Mouse (Mus musculus) heart, embryonic 11.5 days (tissue): ENCODE measurements around the gene 4921539E11Rik. TPM values are rescaled to one million over a fixed set of nuclear protein-coding genes. Genes with fewer than 3 reads are reported as not detected.

Experiments
- ATAC-seq: fragments of 200-750 bp; cut with Nextera tagmentation; replicated peaks from 2 replicates; pipeline ENCODE4 v1.8.0; 2017; ENCODE audit warnings: moderate library complexity; ENCODE audit not compliant: insufficient number of reproducible peaks, low FRiP score, low TSS enrichment
- H3K27ac ChIP-seq: fragments of 300-500 bp; sonication (generic); 2 replicates; pipeline ENCODE4 v1.5.1; 2014; ENCODE audit warnings: mild to moderate bottlenecking, low read depth, low read length
- H3K27me3 ChIP-seq: fragments of 300-500 bp; sonication (generic); 2 replicates; pipeline ENCODE4 v1.6.1; 2014; ENCODE audit warnings: mild to moderate bottlenecking, low read length, mixed read lengths; ENCODE audit not compliant: control insufficient read depth, insufficient read depth
- H3K36me3 ChIP-seq: fragments of 300-500 bp; sonication (generic); 2 replicates; pipeline ENCODE4 v1.6.1; 2014; ENCODE audit warnings: mild to moderate bottlenecking, low read length, moderate library complexity, mixed read lengths; ENCODE audit not compliant: control insufficient read depth, insufficient read depth
- H3K4me1 ChIP-seq: fragments of 300-500 bp; sonication (generic); 2 replicates; pipeline ENCODE4 v1.6.1; 2014; ENCODE audit warnings: low read length; ENCODE audit not compliant: control insufficient read depth, insufficient read depth
- H3K4me2 ChIP-seq: fragments of 300-500 bp; sonication (generic); 2 replicates; pipeline ENCODE4 v1.6.1; 2014; ENCODE audit warnings: mild to moderate bottlenecking, moderate library complexity
- H3K4me3 ChIP-seq: fragments of 300-500 bp; sonication (generic); 2 replicates; pipeline ENCODE4 v1.5.1; 2014; ENCODE audit warnings: low read depth, low read length
- H3K9ac ChIP-seq: fragments of 300-500 bp; sonication (generic); 2 replicates; pipeline ENCODE4 v1.6.1; 2014; ENCODE audit warnings: mild to moderate bottlenecking, low read depth, low read length, moderate library complexity
- H3K9me3 ChIP-seq: fragments of 300-500 bp; sonication (generic); replicated peaks from 2 replicates; pipeline ENCODE4 v1.6.1; 2016; ENCODE audit warnings: low read length; ENCODE audit not compliant: control insufficient read depth
- WGBS: fragments of 180-500 bp; shearing (Covaris S2); extraction: QIAGEN DNeasy Blood & Tissue Kit; methylation state at CpG from one replicate; pipeline ENCODE4 v1.1.7; 2014; ENCODE audit not compliant: insufficient replicate concordance; 5-methylcytosine and 5-hydroxymethylcytosine counted together
- polyA plus RNA-seq: library from polyadenylated mRNA; unstranded; fragments of >200 nt; fragmentation: Nextera tagmentation; extraction: Ambion mirVana; gene quantifications from 2 replicates; pipeline ENCODE4 v1.2.1, GENCODE M21; 2014

4921539E11Rik gene
- polyA plus RNA-seq, 1 experiment from 2014 or later = not detected

DNA sequence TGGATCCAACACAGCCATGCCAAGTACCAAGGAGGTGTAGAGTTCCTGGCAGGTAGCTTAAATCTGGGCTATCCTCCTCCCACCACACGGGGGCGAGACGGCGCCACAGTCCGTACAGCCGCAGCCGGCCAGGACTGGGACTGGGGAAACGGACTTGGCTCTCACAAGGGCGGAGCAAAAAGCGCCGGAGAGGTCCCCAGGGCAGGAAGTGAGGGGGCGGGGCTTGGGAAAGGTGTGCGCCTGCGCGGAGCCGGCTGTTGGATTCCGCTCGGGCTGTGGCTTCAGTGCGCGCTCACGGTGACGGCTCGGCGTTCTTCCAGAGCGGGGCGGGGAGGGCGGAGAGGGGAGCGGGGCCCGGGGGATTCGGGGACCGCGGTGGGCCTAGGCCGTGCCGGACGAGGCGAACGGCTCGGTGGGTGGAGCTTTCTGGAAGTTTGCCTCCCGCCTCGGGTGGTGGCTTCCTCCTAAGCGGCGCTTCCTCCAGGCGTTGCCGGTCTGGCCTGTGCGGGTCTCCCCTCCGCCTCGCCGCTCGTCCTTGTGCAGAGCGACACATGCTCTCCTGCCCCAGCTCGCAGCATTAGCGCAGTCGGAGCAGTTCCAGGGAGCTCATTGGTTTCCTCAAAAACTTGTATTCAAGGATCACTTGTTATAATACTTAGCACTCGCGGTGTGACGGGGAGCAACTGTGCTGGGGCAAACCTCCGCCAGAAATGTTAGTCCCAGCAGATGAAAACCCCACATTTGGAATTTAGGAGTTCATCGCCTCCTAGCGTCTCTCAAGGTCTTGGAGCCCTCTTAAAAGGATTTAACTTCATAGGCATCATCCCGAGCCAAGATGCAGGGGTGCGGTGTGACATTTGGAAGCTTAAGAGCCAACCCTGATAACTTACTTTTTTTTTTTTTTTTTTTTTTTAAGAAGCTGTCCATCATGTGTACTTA lies 23.2 kb upstream of the 4921539E11Rik start, which contains the start of gene Oma1:
TSS of gene Oma1 (plus strand) at position 226 of the 939 bp plus-strand sequence.
- Histone ChIP-seq H3K9me3 (no peaks in the 10 kb centered on the region), H3K4me2 (peak within 1 kb of the TSS; percentile 61), H3K4me3 (peak within 1 kb of the TSS; percentile 45), H3K4me1 (no peaks in the 10 kb centered on the region), H3K27me3 (no peaks in the 10 kb centered on the region), H3K36me3 (no peaks in the 10 kb centered on the region), H3K27ac (peak within 1 kb of the TSS; percentile 88), H3K9ac (peak within 1 kb of the TSS; percentile 69)
- peak; percentile 100 for ATAC-seq
- WGBS = under 1% methylated on average over 45 of the region's 61 CpGs

DNA sequence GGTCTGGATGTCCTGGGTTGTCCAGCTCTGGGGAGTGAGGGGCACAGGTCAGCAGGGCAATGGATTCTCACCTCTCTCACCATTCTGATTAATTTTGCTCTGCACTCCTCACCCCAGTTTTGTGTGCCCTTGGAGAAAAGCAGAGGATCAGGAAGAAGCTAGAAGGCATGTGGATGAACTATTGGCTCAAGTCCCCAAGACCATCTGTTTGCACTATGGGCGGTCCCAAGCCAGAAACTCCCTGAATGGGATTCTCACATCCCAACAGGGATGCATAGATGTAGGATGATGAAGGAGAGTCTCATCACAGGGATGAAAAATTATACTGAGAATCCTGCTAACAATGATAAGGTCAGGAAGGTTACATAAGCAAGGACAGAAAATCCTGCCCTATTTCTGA lies 13.2 kb upstream of the 4921539E11Rik start:
- no peaks in the 10 kb centered on the region for H3K9me3 ChIP-seq
- 77% methylated on average over 1 of the region's 1 CpGs for WGBS
- no peak for ATAC-seq
- no peak overlapping the region for H3K27ac ChIP-seq
- H3K4me3 ChIP-seq = no peak overlapping the region
- H3K36me3 ChIP-seq = no peaks in the 10 kb centered on the region
- H3K4me2 ChIP-seq = no peak overlapping the region
- no peaks in the 10 kb centered on the region for H3K4me1 ChIP-seq
- no peaks in the 10 kb centered on the region for H3K27me3 ChIP-seq
- no peak overlapping the region for H3K9ac ChIP-seq

DNA sequence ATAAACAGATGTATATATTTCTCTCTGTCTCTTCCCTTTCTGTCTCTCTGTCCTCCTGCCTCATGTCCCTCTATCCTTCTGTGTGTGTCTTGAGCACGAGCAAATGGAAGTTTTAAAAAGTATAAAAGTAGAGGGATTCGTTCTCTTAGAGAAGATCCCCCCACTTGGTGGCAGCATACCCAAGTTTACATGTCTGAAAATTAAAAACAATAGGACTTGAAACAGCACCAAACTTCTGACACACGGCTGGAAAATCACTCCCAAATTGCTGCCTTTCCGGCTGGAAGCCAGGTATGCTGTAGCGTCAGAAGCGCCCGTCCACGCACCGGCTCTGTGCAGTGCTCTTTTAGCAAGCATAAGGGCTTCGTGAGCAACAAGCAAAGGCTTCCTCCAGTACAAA lies 8.7 kb upstream of the 4921539E11Rik start:
- H3K4me3 ChIP-seq = no peak overlapping the region
- no peak for ATAC-seq
- WGBS = 77% methylated on average over 10 of the region's 10 CpGs
- no peaks in the 10 kb centered on the region for H3K36me3 ChIP-seq
- H3K4me1 ChIP-seq = no peaks in the 10 kb centered on the region
- H3K27me3 ChIP-seq = no peaks in the 10 kb centered on the region
- no peak overlapping the region for H3K9ac ChIP-seq
- H3K9me3 ChIP-seq = no peaks in the 10 kb centered on the region
- no peak overlapping the region for H3K27ac ChIP-seq
- H3K4me2 ChIP-seq = no peak overlapping the region

DNA sequence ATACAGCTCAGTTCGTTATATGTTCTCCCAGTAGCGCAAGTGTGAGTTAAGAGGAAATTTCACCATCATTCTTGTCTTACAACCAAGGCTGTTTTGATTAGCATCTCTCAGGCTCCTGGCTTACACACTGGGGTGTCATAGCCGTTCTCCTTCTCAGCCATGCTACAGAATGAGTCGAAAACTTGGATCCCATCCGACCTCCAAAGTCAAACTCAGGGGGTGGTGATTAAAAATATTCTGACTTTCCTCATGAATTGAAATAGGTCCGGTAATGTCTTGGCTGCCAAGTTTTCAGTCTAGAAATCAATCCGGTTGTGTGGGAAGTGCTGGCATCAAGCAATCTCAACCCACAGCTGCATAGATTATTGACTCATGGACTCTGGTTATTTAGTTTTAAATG lies 2.3 kb downstream of the 4921539E11Rik start:
- WGBS = 75% methylated on average over 7 of the region's 7 CpGs
- Histone ChIP-seq H3K27me3 (no peaks in the 10 kb centered on the region), H3K27ac (no peak overlapping the region), H3K9ac (no peak overlapping the region), H3K9me3 (no peaks in the 10 kb centered on the region), H3K4me3 (no peak overlapping the region), H3K4me2 (no peak overlapping the region), H3K36me3 (no peaks in the 10 kb centered on the region), H3K4me1 (no peaks in the 10 kb centered on the region)
- no peak for ATAC-seq

DNA sequence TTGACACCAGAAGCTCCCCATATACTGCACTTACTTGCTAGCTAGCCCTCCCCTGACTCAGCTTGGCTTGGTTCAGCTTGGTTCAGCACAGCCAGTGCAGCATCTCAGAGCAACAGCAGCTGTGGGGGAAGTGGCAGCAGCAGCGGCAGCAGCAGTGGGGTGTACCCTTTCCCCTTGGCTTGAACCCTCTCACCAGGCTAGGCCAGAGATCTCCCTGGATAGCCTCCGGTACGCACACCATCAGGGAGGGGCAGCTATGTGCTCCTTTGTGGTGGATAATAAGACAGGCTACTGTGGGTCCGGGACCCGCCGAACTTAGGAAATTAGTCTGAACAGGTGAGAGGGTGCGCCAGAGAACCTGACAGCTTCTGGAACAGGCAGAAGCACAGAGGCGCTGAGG lies 17.6 kb downstream of the 4921539E11Rik start:
- H3K9me3 ChIP-seq = no peaks in the 10 kb centered on the region
- H3K4me3 ChIP-seq = 0 out of 2 replicates have a peak overlapping the region, but pooled peaks have one; percentile 10
- H3K27me3 ChIP-seq = no peaks in the 10 kb centered on the region
- peak overlapping the region; percentile 34; the same call in 1 of the 2 replicates for H3K4me2 ChIP-seq
- H3K27ac ChIP-seq = no peak overlapping the region
- H3K9ac ChIP-seq = no peak overlapping the region
- 57% methylated on average over 7 of the region's 8 CpGs for WGBS
- H3K36me3 ChIP-seq = no peaks in the 10 kb centered on the region
- no peaks in the 10 kb centered on the region for H3K4me1 ChIP-seq
- ATAC-seq = no peak

DNA sequence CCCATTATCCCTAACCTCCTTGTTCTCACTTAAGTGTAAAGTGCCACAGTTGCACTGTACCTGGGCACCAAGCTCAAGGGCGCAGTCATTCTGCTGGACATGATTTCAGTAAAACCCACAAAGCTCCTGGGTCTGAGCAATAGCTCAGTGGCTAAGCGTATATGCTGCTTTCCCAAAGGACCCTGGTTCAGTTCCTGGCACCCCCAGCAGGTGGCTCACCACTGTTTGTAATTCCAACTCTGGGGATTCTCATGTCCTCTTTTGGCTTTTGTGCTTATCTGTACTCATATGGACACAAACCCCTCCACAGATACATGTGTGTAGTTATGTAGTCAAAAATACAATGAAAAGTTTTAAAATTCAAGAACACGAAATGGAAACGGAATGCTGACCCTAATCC lies 21.3 kb downstream of the 4921539E11Rik start:
- H3K27ac ChIP-seq = no peak overlapping the region
- H3K9ac ChIP-seq = no peak overlapping the region
- H3K4me1 ChIP-seq = no peaks in the 10 kb centered on the region
- ATAC-seq = no peak
- no peaks in the 10 kb centered on the region for H3K36me3 ChIP-seq
- H3K4me3 ChIP-seq = no peak overlapping the region
- no peaks in the 10 kb centered on the region for H3K9me3 ChIP-seq
- H3K4me2 ChIP-seq = no peak overlapping the region
- H3K27me3 ChIP-seq = no peaks in the 10 kb centered on the region
- WGBS = 69% methylated on average over 4 of the region's 4 CpGs

DNA sequence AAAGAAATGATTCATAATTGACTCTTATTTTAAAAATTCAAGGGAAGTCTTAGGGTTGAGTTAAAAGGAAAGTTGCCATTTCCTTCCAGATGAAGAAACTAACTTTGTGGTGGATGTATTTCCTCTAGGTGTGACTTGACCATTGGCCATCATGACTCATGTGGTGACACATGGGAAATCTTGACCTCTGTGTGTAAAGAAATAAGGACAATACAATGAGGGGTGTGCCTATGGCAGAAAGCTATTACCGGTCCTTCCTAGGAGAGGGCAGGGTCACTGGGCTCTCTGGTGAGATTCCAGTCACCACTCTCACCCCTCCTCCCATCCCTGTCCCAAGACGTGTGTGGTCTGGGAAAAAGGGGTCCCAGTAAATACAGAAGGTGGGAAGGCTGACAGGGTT lies 25.5 kb downstream of the 4921539E11Rik start:
- ATAC-seq = no peak
- H3K27me3 ChIP-seq = no peaks in the 10 kb centered on the region
- H3K4me3 ChIP-seq = no peak overlapping the region
- H3K9ac ChIP-seq = no peak overlapping the region
- 44% methylated on average over 2 of the region's 2 CpGs for WGBS
- H3K4me1 ChIP-seq = no peaks in the 10 kb centered on the region
- no peak overlapping the region for H3K27ac ChIP-seq
- H3K4me2 ChIP-seq = no peak overlapping the region
- no peaks in the 10 kb centered on the region for H3K9me3 ChIP-seq
- no peaks in the 10 kb centered on the region for H3K36me3 ChIP-seq

DNA sequence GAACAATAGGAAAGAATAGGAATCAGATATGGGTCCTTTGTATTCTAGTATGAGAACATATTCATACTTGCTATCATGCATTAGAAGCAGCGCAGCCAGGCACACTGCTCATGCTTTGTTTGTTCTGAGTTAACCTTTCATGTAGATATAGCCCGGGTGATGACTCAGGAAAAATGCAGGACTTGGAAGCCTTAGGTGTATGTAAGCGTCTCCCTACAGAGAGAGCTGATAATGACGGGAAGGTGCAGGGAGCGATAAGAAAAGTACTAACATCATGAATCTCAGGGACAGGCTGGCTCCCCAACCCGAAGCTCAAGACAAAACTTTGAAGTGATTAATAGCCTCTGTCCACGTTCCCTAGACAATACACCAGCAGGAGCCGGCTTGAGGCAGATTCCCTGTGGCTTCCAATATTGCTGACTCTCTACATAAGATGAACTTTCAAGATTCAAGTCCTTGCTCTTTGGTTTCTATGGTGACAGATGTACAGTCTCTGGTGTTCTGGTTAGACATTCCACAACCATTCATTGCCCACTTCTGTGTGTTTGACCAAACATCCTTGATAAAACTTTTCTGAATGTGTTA lies 26.8 kb downstream of the 4921539E11Rik start:
- H3K4me2 ChIP-seq = no peak overlapping the region
- H3K36me3 ChIP-seq = no peaks in the 10 kb centered on the region
- H3K9ac ChIP-seq = no peak overlapping the region
- no peak overlapping the region for H3K27ac ChIP-seq
- no peak overlapping the region for H3K4me3 ChIP-seq
- H3K27me3 ChIP-seq = no peaks in the 10 kb centered on the region
- no peaks in the 10 kb centered on the region for H3K4me1 ChIP-seq
- no peak for ATAC-seq
- WGBS = 31% methylated on average over 8 of the region's 8 CpGs
- H3K9me3 ChIP-seq = no peaks in the 10 kb centered on the region
